Mouse (Mus musculus): Measurements from ENCODE around the gene Rhbdf1. TPM values are rescaled to one million over a fixed set of nuclear protein-coding genes. Genes with fewer than 3 reads are reported as not detected.

Gene Rhbdf1
- polyA plus RNA-seq, 2 experiments, result 3.0 to 5.8 TPM

- WGBS (ENCODE audit: insufficient replicate concordance), result 2% methylated on average over 46 of the region's 46 CpGs
- H3K27ac ChIP-seq, result no peak overlapping the region
- peaks cover 67% of the 10 kb centered on the region for H3K27me3 ChIP-seq (ENCODE audit: control insufficient read depth, insufficient read depth, low read length)
- DNase-seq (ENCODE audit: low read depth in 3 of 3, low spot score in 3 of 3) (no peak), ATAC-seq (ENCODE audit: insufficient read depth) (peak; percentile 10; the same call in 1 of the 2 replicates)
- peak overlapping the region; percentile 62 for H3K4me2 ChIP-seq (ENCODE audit: low read depth)
- peak overlapping the region; percentile 37 for H3K9ac ChIP-seq (replicated peaks)
- TF ChIP-seq CTCF (IDR thresholded peaks at IDR 0.05; ENCODE audit: low read depth) (no peak), EP300 (IDR thresholded peaks at IDR 0.05; ENCODE audit: low read depth) (no peak)
- H3K4me1 ChIP-seq (replicated peaks; ENCODE audit: control insufficient read depth in 2 of 2, insufficient read depth in 2 of 2, low read length in 1 of 2), result peaks cover 10 to 22% of the 10 kb centered on the region in 2 experiments
- H3K4me3 ChIP-seq (ENCODE audit: insufficient read depth in 1 of 2, low read depth in 2 of 2, low read length in 2 of 2), result peak overlapping the region; percentile 37 to 59
- H3K9me3 ChIP-seq (ENCODE audit: control insufficient read depth, low read length), result no peaks in the 10 kb centered on the region
- no peaks in the 10 kb centered on the region for H3K36me3 ChIP-seq (replicated peaks; ENCODE audit: control insufficient read depth, insufficient read depth, low read depth)
Observed at GRCm38 (mm10) chr11:32221225-32221950, 712 bp downstream of the Rhbdf1 start.

- Histone ChIP-seq H3K9ac (replicated peaks) (no peak overlapping the region), H3K27ac (no peak overlapping the region), H3K4me1 (replicated peaks; ENCODE audit: control insufficient read depth in 2 of 2, insufficient read depth in 2 of 2, low read length in 1 of 2) (peaks cover 6 to 17% of the 10 kb centered on the region in 2 experiments), H3K4me3 (ENCODE audit: insufficient read depth in 1 of 2, low read depth in 2 of 2, low read length in 2 of 2) (peak overlapping the region in 1 of 2 experiments; percentile 37; a peak in 2 of 4 replicates), H3K36me3 (replicated peaks; ENCODE audit: control insufficient read depth, insufficient read depth, low read depth) (no peaks in the 10 kb centered on the region), H3K9me3 (ENCODE audit: control insufficient read depth, low read length) (no peaks in the 10 kb centered on the region), H3K4me2 (ENCODE audit: low read depth) (peak overlapping the region; percentile 62), H3K27me3 (ENCODE audit: control insufficient read depth, insufficient read depth, low read length) (peaks cover 67% of the 10 kb centered on the region)
- no peak for ATAC-seq (ENCODE audit: insufficient read depth)
- no peak for DNase-seq (ENCODE audit: low read depth in 3 of 3, low spot score in 3 of 3)
- 38% methylated on average over 10 of the region's 10 CpGs for WGBS (ENCODE audit: insufficient replicate concordance)
- TF ChIP-seq CTCF (IDR thresholded peaks at IDR 0.05; ENCODE audit: low read depth) (no peak), EP300 (IDR thresholded peaks at IDR 0.05; ENCODE audit: low read depth) (no peak)
Observed at GRCm38 (mm10) chr11:32220607-32221224, 1.4 kb downstream of the Rhbdf1 start.

- Histone ChIP-seq H3K9ac (replicated peaks) (no peak overlapping the region), H3K4me3 (ENCODE audit: insufficient read depth in 1 of 2, low read depth in 2 of 2, low read length in 2 of 2) (no peak overlapping the region), H3K27me3 (ENCODE audit: control insufficient read depth, insufficient read depth, low read length) (peaks cover 57% of the 10 kb centered on the region), H3K9me3 (ENCODE audit: control insufficient read depth, low read length) (no peaks in the 10 kb centered on the region), H3K4me2 (ENCODE audit: low read depth) (no peak overlapping the region), H3K36me3 (replicated peaks; ENCODE audit: control insufficient read depth, insufficient read depth, low read depth) (no peaks in the 10 kb centered on the region), H3K4me1 (replicated peaks; ENCODE audit: control insufficient read depth in 2 of 2, insufficient read depth in 2 of 2, low read length in 1 of 2) (peaks cover 0 to 6% of the 10 kb centered on the region in 2 experiments; a peak in 1 of 4 replicates), H3K27ac (no peak overlapping the region)
- TF ChIP-seq EP300 (IDR thresholded peaks at IDR 0.05; ENCODE audit: low read depth), result no peak
- TF ChIP-seq CTCF (IDR thresholded peaks at IDR 0.05; ENCODE audit: low read depth), result no peak
- WGBS (ENCODE audit: insufficient replicate concordance), result 81% methylated on average over 10 of the region's 10 CpGs
- DNase-seq (ENCODE audit: low read depth in 3 of 3, low spot score in 3 of 3), result no peak
- no peak for ATAC-seq (ENCODE audit: insufficient read depth)
Observed at GRCm38 (mm10) chr11:32219287-32219686, 2.8 kb downstream of the Rhbdf1 start.

- H3K4me1 ChIP-seq (replicated peaks; ENCODE audit: control insufficient read depth in 2 of 2, insufficient read depth in 2 of 2, low read length in 1 of 2), result peaks cover 0 to 6% of the 10 kb centered on the region in 2 experiments; a peak in 1 of 4 replicates
- no peaks in the 10 kb centered on the region for H3K9me3 ChIP-seq (ENCODE audit: control insufficient read depth, low read length)
- H3K9ac ChIP-seq (replicated peaks), result no peak overlapping the region
- peaks cover 50% of the 10 kb centered on the region for H3K27me3 ChIP-seq (ENCODE audit: control insufficient read depth, insufficient read depth, low read length)
- no peak overlapping the region for H3K4me3 ChIP-seq (ENCODE audit: insufficient read depth in 1 of 2, low read depth in 2 of 2, low read length in 2 of 2)
- DNase-seq (ENCODE audit: low read depth in 3 of 3, low spot score in 3 of 3) (no peak), ATAC-seq (ENCODE audit: insufficient read depth) (no peak)
- 55% methylated on average over 6 of the region's 6 CpGs for WGBS (ENCODE audit: insufficient replicate concordance)
- H3K27ac ChIP-seq, result no peak overlapping the region
- H3K36me3 ChIP-seq (replicated peaks; ENCODE audit: control insufficient read depth, insufficient read depth, low read depth), result no peaks in the 10 kb centered on the region
- no peak overlapping the region for H3K4me2 ChIP-seq (ENCODE audit: low read depth)
- no peak for TF ChIP-seq EP300 (IDR thresholded peaks at IDR 0.05; ENCODE audit: low read depth)
- TF ChIP-seq CTCF (IDR thresholded peaks at IDR 0.05; ENCODE audit: low read depth), result no peak
Observed at GRCm38 (mm10) chr11:32218501-32219050, 3.5 kb downstream of the Rhbdf1 start.

- H3K4me3 ChIP-seq (ENCODE audit: insufficient read depth in 1 of 2, low read depth in 2 of 2, low read length in 2 of 2), result no peak overlapping the region
- peak; percentile 95 for TF ChIP-seq CTCF (IDR thresholded peaks at IDR 0.05; ENCODE audit: low read depth)
- no peak for TF ChIP-seq EP300 (IDR thresholded peaks at IDR 0.05; ENCODE audit: low read depth)
- H3K9me3 ChIP-seq (ENCODE audit: control insufficient read depth, low read length), result no peaks in the 10 kb centered on the region
- no peak overlapping the region for H3K4me2 ChIP-seq (ENCODE audit: low read depth)
- DNase-seq (ENCODE audit: low read depth in 3 of 3, low spot score in 3 of 3) (peak; percentile 65 to 76 (median 68)), ATAC-seq (ENCODE audit: insufficient read depth) (peak; percentile 55)
- H3K27me3 ChIP-seq (ENCODE audit: control insufficient read depth, insufficient read depth, low read length), result peaks cover 33% of the 10 kb centered on the region
- H3K9ac ChIP-seq (replicated peaks), result no peak overlapping the region
- no peaks in the 10 kb centered on the region for H3K36me3 ChIP-seq (replicated peaks; ENCODE audit: control insufficient read depth, insufficient read depth, low read depth)
- no peak overlapping the region for H3K27ac ChIP-seq
- WGBS (ENCODE audit: insufficient replicate concordance), result 24% methylated on average over 8 of the region's 8 CpGs
- H3K4me1 ChIP-seq (replicated peaks; ENCODE audit: control insufficient read depth in 2 of 2, insufficient read depth in 2 of 2, low read length in 1 of 2), result no peaks in the 10 kb centered on the region
Observed at GRCm38 (mm10) chr11:32216851-32217250, 5.2 kb downstream of the Rhbdf1 start.
